Mouse (Mus musculus): Measurements from ENCODE around the gene Skint5.
"Not testable (repeated sequence)": the region's sequence is repeated elsewhere in the genome, so short reads cannot be mapped to it uniquely, and the experiment has no call there.

The Skint5 gene

GRCm38 (mm10) chr4:113999403-113999802, at the start of gene Skint5:
Gene Skint5 (minus strand): TSS chr4:113999503.
- DNase-seq, result no peak

- DNase-seq, result no peak
Measured at GRCm38 (mm10) chr4:113957343-113957742, 42.0 kb downstream of the Skint5 start.

GRCm38 (mm10) chr4:113764182-113764581, 235.1 kb downstream of the Skint5 start:
- no peak for DNase-seq

- no peak for DNase-seq
Measured at GRCm38 (mm10) chr4:113763684-113764083, 235.6 kb downstream of the Skint5 start.

- not testable (repeated sequence) for DNase-seq
Measured at GRCm38 (mm10) chr4:113448230-113448629, 551.1 kb downstream of the Skint5 start.

Data from cerebellum, postnatal 10 days (tissue).